Mouse (Mus musculus) activated CD4-positive, CD25-positive, alpha-beta regulatory T cell, adult 9 weeks (primary cell): ENCODE measurements around the gene Ccl20. TPM values are rescaled to one million over a fixed set of nuclear protein-coding genes. Genes with fewer than 3 reads are reported as not detected.

ENCODE experiments used
- polyA plus RNA-seq: library from polyadenylated mRNA; unstranded; fragments of 100-300 nt; shearing (Covaris generic); gene quantifications from one replicate; pipeline ENCODE4 v1.2.1, GENCODE M21; 2017

Gene Ccl20
- polyA plus RNA-seq, result 1.8 TPM

DNA sequence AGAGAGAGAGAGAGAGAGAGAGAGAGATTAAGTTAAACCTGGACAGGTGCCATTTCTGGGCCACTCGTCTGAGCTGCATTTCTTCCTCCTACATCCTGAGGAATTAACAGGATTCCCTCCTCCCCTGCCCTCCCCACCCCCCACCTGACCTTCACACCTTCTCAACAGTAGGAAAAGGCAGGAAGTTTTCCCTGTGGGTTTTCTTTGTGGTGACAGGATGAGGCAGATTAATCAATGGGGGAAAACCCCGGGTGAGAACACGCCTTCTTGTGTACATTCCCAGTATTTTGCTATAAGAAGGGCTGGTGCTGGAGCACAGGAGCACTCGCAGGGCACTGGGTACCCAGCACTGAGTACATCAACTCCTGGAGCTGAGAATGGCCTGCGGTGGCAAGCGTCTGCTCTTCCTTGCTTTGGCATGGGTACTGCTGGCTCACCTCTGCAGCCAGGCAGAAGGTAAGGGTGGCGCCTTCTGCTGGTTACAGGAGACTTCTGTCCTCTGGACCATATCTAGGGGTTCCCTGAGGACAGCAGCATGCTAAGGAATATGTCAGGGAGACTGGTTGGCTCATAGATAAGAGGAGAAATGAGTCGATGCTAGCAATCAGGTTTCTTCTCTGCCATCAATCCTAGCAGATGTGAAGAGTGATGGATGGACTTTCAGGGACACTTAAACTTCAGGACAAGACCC, at the start of gene Ccl20:
TSS of gene Ccl20 (plus strand) at position 320 of the 691 bp plus-strand sequence.

DNA sequence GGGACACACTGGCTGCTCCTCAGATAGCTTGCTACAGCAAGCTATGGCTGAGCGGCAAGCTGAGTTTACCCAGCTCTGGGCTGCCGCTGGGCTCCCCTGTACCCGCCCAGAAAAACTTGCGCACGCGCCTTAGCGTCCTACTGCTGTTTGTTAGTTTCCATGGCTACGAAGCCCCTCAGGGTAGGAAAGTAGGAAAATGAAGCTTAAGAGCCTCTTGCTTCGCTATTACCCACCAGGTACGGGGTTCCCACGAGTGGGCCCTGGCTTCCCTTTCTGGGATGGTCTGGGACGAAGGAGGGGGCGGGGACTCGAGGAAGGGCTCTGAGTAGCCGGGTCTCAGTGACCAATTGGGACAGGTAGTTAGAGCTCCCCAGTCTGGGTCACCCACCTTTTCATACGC, 43.0 kb downstream of the Ccl20 start, which contains the start of gene Daw1:
TSS of gene Daw1 (plus strand) at position 150 of the 400 bp plus-strand sequence.

Other genes with a start within 250 kb of the Ccl20 start
- 0.93 TPM for gene A030005L19Rik, start 203.4 kb upstream of the Ccl20 start, polyA plus RNA-seq
- gene A030014E15Rik, start 191.8 kb upstream of the Ccl20 start, polyA plus RNA-seq, result not detected
- gene Gm6217, start 185.4 kb upstream of the Ccl20 start, polyA plus RNA-seq, result not detected
- not detected for gene A030003K21Rik, start 173.4 kb upstream of the Ccl20 start, polyA plus RNA-seq
- gene Gm7544, start 160.8 kb upstream of the Ccl20 start, polyA plus RNA-seq, result not detected
- not detected for gene Gm47955, start 156.5 kb upstream of the Ccl20 start, polyA plus RNA-seq
- not detected for gene Gm47959, start 116.2 kb upstream of the Ccl20 start, polyA plus RNA-seq
- gene Slc19a3, start 78.3 kb upstream of the Ccl20 start, polyA plus RNA-seq, result not detected
- not detected for gene Krtap28-10, start 74.3 kb upstream of the Ccl20 start, polyA plus RNA-seq
- gene Gm47969, start 71.8 kb upstream of the Ccl20 start, polyA plus RNA-seq, result not detected
- gene A030005K14Rik, start 57.4 kb upstream of the Ccl20 start, polyA plus RNA-seq, result not detected
- not detected for gene Krtap28-13, start 55.8 kb upstream of the Ccl20 start, polyA plus RNA-seq
- gene Daw1, start 43.0 kb downstream of the Ccl20 start, polyA plus RNA-seq, result 0.44 TPM